Mouse (Mus musculus): ENCODE data around the gene Gm43191. TPM values are rescaled to one million over a fixed set of nuclear protein-coding genes. Genes with fewer than 3 reads are reported as not detected.

The Gm43191 gene
- polyA plus RNA-seq (2012; rRNA removed; ENCODE audit: low replicate concordance), result not detected in 2 replicates

DNA sequence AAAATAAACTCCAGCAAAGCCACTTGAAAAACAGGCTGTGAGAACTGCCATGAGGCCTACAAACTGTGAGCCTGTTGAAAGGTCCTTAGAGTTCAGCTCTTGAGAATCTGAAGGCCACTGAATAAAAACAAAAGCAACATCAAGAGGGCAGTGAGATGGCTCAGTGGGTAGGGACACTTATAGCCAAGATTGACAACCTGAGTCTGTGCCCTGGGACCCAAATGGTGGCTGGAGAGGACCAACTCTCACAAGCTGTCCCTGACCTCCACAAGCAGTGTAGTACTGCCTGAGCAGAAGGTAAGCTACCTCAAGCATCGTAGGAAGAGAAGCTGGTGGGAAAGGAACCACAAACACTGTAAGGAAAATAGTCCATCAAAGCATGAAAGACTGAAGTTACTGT, at the start of gene Gm43191:
Gene Gm43191, minus strand, starts transcription at position 101 of the 400 bp plus-strand sequence.

DNA sequence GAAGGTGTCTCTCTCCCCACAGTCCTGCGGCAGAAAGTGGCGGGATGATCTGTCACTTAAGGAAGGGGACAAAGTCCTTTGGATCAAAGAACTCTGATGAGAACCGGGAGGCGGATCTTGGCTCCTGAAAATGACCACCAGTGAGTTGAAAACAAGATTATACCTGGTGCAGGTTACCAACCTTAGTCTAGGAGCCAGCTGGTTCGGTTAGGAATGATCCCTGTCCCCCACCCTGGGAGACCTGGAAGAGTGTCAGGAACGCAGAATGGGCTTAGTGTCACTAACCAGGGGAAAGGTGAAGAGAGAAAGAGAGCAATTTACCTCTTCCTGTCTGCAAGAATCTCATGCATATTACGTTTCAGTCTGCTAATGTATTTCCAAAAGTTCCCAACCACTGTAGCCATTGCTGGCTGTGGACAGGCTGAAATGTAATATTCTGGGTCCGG, 31.4 kb upstream of the Gm43191 start, which contains the start of gene Slc35a3:
Gene Slc35a3, minus strand, starts transcription at position 396 of the 446 bp plus-strand sequence.

DNA sequence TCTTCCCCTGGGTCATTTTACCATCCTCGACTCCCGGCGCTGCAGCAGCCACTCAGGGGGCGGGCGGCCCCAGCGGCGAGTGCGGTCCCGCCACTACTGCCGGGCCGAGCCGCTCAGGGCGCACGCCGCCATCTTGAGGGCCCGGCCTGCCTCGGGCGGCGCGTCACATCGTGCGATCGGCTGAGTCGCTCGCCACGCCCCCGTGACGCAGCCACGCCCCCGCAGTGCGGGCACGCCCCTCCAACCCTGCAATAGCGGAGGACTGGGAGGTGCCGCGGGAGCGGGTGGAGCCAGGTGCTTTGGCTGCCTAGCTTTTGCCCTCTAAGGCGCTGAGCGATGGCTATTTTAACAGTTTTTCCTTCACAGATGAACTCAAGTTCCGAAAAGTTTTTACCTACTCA, 18.6 kb downstream of the Gm43191 start, which contains the start of gene Mfsd14a:
Gene Mfsd14a, minus strand, starts transcription at position 215 of the 401 bp plus-strand sequence.

DNA sequence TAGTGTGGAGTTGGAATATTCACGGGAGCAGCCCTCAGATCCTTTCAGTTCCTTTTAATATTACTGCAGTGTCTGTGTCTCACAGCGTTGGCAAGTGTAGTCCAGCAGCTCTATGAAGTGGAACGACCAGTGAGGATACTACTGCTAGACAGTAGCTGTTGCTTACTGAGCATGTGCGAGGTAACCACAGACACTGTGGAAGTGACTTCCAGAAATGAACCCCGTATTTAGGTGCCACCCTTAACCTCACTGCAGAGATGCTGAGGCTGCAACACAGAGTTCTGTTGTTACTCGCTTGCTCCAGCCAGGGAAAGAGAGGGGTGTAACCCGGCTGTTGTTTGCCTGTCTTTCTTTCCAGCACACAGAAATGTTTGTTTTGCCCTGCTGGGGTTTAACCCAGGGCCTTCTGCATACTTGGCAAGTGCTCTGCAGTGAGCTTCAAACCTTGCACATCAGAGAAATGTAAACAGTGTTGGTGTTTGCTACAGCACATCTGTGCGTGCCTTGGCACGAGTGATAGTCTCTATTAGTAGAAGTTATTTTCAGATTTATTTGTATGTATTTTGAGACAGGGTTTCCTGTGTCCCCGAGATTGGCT, 66.7 kb downstream of the Gm43191 start, which contains the start of gene Trmt13:
Gene Trmt13, minus strand, starts transcription at position 293 of the 598 bp plus-strand sequence.

DNA sequence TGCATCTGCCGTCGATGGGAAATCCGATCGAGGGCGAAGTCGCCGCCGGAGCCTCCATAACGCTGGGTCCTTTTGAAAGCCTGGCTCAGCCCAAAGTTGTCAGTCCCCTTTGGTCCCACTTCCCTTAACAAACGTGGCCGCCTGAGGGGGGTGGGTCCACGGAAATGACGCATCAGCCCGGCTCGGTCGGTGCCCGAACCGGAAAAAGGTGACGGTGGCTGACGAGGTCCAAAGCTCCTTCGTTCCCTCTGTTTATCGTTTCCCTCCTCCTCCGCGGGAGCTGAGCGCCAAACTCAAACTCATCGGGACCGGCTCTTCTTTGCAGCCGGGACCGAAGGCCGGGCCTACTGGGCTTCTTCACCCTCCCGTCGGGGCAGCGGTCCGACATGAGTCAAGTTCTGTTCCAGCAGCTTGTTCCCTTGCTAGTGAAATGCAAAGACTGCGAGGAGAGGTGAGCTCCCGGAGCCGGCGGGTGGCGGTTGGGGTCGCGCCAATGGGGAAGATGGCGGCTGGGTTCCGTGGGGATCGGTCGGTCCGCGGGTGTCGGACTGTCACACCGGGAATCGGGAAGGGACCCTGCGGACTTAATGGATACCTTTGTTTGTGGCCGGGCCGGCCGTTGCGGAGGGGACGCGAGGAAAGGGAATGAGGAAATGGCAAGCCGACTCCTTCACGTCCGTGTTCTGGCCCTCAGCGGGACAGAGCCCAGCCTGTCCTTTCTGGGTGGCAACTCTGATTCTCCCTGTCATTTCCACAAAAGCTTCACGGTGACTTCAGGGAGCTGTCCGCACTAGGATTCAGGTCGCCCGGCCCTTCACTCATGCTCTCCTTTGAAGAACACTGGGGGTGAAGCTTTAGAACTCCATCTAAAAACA, 86.1 kb downstream of the Gm43191 start, which contains the start of gene Sass6:
Gene Sass6, plus strand, starts transcription at position 255 of the 875 bp plus-strand sequence.

Other genes with a start within 250 kb of the Gm43191 start
- gene Rtca, start 173.1 kb downstream of the Gm43191 start, polyA plus RNA-seq (2012; rRNA removed; ENCODE audit: low replicate concordance), result 19.5 and 31.3 TPM in 2 replicates
- 8.4 and 20.7 TPM in 2 replicates for gene Dbt, start 168.2 kb downstream of the Gm43191 start, polyA plus RNA-seq (2012; rRNA removed; ENCODE audit: low replicate concordance)
- 2.3 and 16.0 TPM in 2 replicates for gene Lrrc39, start 118.3 kb downstream of the Gm43191 start, polyA plus RNA-seq (2012; rRNA removed; ENCODE audit: low replicate concordance)
- gene Sass6, start 86.3 kb downstream of the Gm43191 start, polyA plus RNA-seq (2012; rRNA removed; ENCODE audit: low replicate concordance), result 0.80 and 2.1 TPM in 2 replicates
- gene Trmt13, start 66.7 kb downstream of the Gm43191 start, polyA plus RNA-seq (2012; rRNA removed; ENCODE audit: low replicate concordance), result 3.7 and 7.0 TPM in 2 replicates
- gene Mfsd14a, start 18.6 kb downstream of the Gm43191 start, polyA plus RNA-seq (2012; rRNA removed; ENCODE audit: low replicate concordance), result 13.4 and 30.2 TPM in 2 replicates
- 2.4 and 8.9 TPM in 2 replicates for gene Slc35a3, start 31.6 kb upstream of the Gm43191 start, polyA plus RNA-seq (2012; rRNA removed; ENCODE audit: low replicate concordance)
- 7.2 and 42.8 TPM in 2 replicates for gene Agl, start 126.9 kb upstream of the Gm43191 start, polyA plus RNA-seq (2012; rRNA removed; ENCODE audit: low replicate concordance)
- gene Frrs1, start 178.2 kb upstream of the Gm43191 start, polyA plus RNA-seq (2012; rRNA removed; ENCODE audit: low replicate concordance), result 10.3 and 20.4 TPM in 2 replicates